Mouse (Mus musculus) erythroblast, embryonic 14.5 days (primary cell): Measurements from ENCODE around the gene Thumpd3. TPM values are rescaled to one million over a fixed set of nuclear protein-coding genes. Genes with fewer than 3 reads are reported as not detected.

Experiments used
- H3K27me3 ChIP-seq: 2 replicates; pipeline ENCODE4 v1.6.1; 2012; ENCODE audit warnings: inconsistent platforms; ENCODE audit not compliant: control insufficient read depth
- H3K36me3 ChIP-seq: 2 replicates; pipeline ENCODE4 v1.6.1; 2012; ENCODE audit warnings: mild to moderate bottlenecking, inconsistent platforms; ENCODE audit not compliant: control insufficient read depth
- H3K4me1 ChIP-seq: 2 replicates; pipeline ENCODE4 v1.6.1; 2012; ENCODE audit warnings: inconsistent platforms; ENCODE audit not compliant: control insufficient read depth
- H3K4me3 ChIP-seq: replicated peaks from 2 replicates; pipeline ENCODE3; 2012; ENCODE audit warnings: moderate library complexity, mild to moderate bottlenecking, inconsistent platforms
- H3K9me3 ChIP-seq: 2 replicates; pipeline ENCODE4 v1.6.1; 2012; ENCODE audit warnings: low read length, inconsistent platforms, mixed read lengths; ENCODE audit not compliant: control insufficient read depth
- GATA1 ChIP-seq: IDR thresholded peaks from 2 replicates; pipeline ENCODE4 v1.6.1; 2012; ENCODE audit warnings: low read length, inconsistent platforms, mixed read lengths
- TAL1 ChIP-seq: IDR thresholded peaks from 3 replicates; pipeline ENCODE4 v1.6.1; 2012; ENCODE audit warnings: low read length, inconsistent platforms, mixed read lengths
- polyA plus RNA-seq: library from polyadenylated mRNA; stranded (reverse); fragments of >175 nt; gene quantifications from 2 replicates; pipeline ENCODE4 v1.2.3, GENCODE M21; 2012

Gene Thumpd3
- polyA plus RNA-seq, 1 experiment, result 0.25 TPM

DNA sequence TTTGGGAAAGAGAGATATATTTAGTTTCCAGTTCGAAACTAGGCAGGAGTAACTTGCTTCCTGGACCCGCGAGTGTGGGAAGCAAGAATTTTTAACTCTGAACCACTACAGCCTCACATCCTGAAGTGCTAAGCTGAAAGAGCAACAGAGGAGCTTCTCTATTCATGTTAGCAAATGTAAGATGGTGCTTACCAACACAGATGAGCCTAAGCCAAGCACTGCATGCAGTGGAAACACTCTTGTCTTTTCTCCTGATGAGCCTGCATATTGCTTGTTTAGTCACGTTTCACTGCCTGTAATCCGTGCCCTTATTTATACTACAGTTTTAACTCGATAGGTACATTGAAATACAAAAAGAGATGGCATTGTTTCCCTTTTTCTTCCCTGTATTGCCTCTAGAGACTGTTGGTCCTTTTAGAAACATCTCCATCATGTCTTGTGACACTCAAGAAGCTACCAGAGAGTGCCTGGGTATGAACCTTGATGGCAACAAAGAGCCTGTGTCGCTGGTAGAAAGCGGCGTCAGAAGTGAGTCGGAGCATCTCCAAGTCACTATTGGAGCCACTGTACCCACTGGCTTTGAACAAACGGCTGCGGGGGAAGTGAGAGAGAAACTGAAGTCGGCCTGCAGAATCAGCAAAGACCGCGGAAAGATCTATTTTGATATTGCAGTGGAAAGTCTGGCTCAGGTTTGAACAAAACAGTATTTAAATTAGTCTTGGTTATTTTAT lies 1.2 kb downstream of the Thumpd3 start:
- peak overlapping the region; percentile 70 for H3K4me3 ChIP-seq
- H3K9me3 ChIP-seq, result no peaks in the 10 kb centered on the region
- peaks cover 59% of the 10 kb centered on the region for H3K4me1 ChIP-seq
- no peak for TF ChIP-seq GATA1
- TF ChIP-seq TAL1, result no peak
- no peaks in the 10 kb centered on the region for H3K27me3 ChIP-seq
- peaks cover 35% of the 10 kb centered on the region for H3K36me3 ChIP-seq

DNA sequence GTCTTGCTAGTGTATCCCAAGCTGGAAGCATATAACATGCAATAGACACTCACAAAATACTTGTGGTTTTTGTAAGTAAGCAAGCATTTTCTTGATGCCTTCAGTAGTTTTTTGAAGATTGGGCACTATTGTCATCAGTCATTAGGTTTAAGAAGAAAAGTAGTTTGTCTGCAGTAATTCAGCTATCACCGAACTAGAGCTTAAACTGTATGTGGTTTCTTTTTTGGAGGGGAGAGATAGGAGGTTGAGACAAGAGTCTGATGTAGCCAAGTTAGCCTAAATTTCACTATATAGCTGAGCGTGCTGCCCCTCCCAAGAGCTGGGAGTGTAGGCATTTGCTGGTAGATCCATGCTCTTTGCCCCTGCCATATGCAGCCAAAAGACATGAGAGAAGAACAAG lies 2.3 kb downstream of the Thumpd3 start:
- Histone ChIP-seq H3K4me3 (peak overlapping the region; percentile 70), H3K4me1 (peaks cover 50% of the 10 kb centered on the region), H3K27me3 (no peaks in the 10 kb centered on the region), H3K9me3 (no peaks in the 10 kb centered on the region), H3K36me3 (peaks cover 45% of the 10 kb centered on the region)
- TF ChIP-seq GATA1 (no peak), TAL1 (no peak)

DNA sequence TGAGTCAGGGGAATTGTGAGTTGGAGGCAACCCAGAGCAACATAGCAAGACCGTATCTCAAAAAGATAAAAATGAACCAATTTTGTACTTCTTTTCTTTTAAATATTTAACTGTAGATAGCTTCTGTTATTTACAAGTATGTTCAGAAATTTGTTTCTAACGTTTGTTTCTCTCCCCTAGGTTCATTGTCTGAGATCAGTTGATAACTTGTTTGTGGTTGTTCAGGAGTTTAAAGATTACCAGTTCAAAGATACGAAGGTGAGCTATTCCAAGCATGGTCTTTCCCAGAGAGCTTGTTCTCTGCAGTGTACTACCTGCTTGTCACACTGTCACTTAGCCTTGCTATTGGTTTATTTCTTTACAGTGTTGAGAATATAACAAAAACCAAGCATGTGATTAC lies 3.1 kb downstream of the Thumpd3 start:
- no peak overlapping the region for H3K4me3 ChIP-seq
- H3K9me3 ChIP-seq, result no peaks in the 10 kb centered on the region
- no peaks in the 10 kb centered on the region for H3K27me3 ChIP-seq
- H3K4me1 ChIP-seq, result peaks cover 48% of the 10 kb centered on the region
- TF ChIP-seq TAL1 (no peak), GATA1 (no peak)
- H3K36me3 ChIP-seq, result peaks cover 53% of the 10 kb centered on the region

DNA sequence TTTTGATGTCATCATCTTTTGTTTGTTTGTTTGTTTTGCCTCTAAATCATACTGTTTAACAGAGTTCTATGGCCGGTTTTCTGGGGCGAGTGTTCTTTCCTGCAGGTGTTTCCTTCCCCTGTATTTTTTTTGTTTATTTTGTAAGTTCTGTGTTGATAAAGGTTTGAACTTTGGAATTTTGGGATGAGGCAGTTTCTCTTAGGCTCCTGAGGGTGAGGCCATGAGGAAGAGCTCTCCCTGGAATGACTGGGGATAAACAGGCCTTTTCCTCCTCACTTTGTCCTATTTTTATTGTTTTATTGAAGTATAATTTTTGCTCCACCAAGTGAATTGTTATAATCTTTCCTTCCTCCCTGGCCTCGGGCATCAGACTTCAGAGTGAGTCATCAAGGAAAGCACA lies 6.9 kb downstream of the Thumpd3 start:
- Histone ChIP-seq H3K27me3 (no peaks in the 10 kb centered on the region), H3K36me3 (peaks cover 86% of the 10 kb centered on the region), H3K4me3 (no peak overlapping the region), H3K4me1 (peaks cover 21% of the 10 kb centered on the region), H3K9me3 (no peaks in the 10 kb centered on the region)
- TF ChIP-seq GATA1, result no peak
- TF ChIP-seq TAL1, result no peak

DNA sequence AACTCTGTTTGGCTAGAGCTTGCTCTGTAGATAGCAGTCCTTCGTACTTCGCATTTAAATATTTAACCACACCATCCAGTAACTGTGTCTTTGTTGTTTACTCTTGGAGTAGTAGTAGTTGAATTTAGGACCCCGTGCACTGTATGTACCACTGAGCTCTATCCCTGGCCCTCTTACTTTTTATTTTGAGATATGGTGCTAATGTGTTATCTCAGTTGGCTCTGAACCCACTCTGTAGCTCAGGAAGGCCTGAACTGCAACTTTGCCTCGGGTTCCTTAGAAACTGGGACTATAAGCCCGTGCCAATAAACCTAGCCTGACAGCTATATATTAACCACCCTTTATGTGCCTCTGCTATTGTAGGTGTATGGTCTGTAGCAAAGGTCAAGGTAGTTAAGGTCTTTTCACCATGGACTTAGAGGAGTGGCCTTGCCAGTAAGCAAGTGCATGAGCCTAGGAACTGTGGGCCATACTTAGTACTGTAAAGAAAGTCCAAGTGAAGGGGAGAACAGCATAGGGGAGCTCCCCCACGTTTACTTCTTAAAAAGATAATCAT lies 8.6 kb downstream of the Thumpd3 start:
- H3K36me3 ChIP-seq, result peaks cover 86% of the 10 kb centered on the region

DNA sequence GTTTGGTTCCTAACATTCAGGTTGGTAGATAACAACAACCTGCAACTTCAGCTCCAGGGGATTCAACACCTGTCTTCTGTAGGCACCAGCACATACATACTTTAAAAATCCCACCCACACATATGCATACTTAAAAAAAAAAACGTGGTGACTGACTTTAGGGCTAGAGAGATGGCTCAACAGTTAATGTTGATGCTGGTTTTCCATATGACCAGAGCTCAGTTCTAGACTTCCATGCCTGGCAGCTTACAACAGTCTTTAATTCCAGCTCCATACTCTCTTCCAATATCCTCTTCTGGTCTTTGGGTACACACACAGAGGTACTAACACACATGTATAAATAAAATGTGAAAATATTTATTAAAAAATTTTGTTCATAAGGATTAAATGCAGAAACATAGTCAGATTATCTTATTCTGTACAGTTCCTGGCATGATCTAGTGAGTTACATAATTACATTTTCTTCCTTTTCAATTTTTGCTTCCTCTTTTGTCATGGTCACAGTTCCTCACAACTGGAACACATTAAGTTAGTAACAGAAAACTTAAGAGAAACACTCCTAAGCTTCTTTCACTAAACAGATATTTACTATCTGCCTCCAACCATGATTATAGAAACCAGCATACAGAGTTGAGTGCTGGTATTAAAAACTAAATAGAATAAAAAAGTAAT lies 15.0 kb downstream of the Thumpd3 start:
- no peaks in the 10 kb centered on the region for H3K27me3 ChIP-seq
- H3K4me3 ChIP-seq, result no peak overlapping the region
- H3K4me1 ChIP-seq, result no peaks in the 10 kb centered on the region; the same call in 1 of the 2 replicates
- no peaks in the 10 kb centered on the region for H3K9me3 ChIP-seq
- peaks cover 93% of the 10 kb centered on the region for H3K36me3 ChIP-seq
- TF ChIP-seq TAL1 (no peak), GATA1 (no peak)

More for the DNA sequence above, 8.6 kb downstream of the Thumpd3 start:
- Histone ChIP-seq H3K27me3 (no peaks in the 10 kb centered on the region), H3K4me1 (peaks cover 6% of the 10 kb centered on the region), H3K9me3 (no peaks in the 10 kb centered on the region), H3K4me3 (no peak overlapping the region)
- TF ChIP-seq TAL1 (no peak), GATA1 (no peak)

DNA sequence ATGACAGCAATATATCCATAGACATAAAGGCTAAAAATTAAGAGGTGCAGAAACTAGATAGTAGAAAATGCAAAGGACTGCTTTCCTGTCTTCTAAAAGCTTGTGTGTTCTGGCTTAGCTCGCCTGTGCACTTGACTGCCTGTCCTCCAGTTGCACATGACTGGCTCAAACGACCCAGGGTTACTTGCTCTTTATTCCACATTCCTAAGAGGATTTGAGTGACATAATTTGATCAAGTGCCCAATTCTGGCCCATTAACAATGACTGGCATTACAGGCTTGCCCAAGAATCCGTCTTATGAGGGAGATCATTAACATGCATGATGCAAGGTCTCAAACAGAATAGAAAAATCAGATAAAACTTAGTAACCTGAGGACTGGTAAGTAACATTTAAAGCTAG lies 16.2 kb downstream of the Thumpd3 start:
- TF ChIP-seq GATA1 (no peak), TAL1 (no peak)
- Histone ChIP-seq H3K4me3 (no peak overlapping the region), H3K36me3 (peaks cover 97% of the 10 kb centered on the region), H3K4me1 (no peaks in the 10 kb centered on the region; the same call in 1 of the 2 replicates), H3K9me3 (no peaks in the 10 kb centered on the region), H3K27me3 (no peaks in the 10 kb centered on the region)

DNA sequence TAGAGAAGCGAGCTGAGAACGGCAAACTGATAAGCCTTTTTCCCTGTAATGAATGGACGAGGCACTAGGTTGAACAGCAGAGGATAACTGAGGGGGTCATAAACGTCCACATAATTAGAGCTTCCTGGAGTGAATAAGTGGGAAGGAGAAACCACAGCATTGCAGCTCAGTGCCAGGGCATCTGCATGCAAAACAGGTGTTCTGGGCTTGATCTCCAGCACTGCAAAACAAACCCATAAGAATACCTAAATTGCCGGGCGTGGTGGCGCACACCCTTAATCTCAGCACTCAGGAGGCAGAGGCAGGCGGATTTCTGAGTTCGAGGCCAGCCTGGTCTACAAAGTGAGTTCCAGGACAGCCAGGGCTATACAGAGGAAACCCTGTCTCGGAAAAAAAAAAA lies 17.3 kb downstream of the Thumpd3 start:
- Histone ChIP-seq H3K27me3 (no peaks in the 10 kb centered on the region), H3K9me3 (no peaks in the 10 kb centered on the region), H3K4me3 (no peak overlapping the region), H3K36me3 (peaks cover 98% of the 10 kb centered on the region), H3K4me1 (peaks cover 3% of the 10 kb centered on the region)
- TF ChIP-seq GATA1 (no peak), TAL1 (no peak)

DNA sequence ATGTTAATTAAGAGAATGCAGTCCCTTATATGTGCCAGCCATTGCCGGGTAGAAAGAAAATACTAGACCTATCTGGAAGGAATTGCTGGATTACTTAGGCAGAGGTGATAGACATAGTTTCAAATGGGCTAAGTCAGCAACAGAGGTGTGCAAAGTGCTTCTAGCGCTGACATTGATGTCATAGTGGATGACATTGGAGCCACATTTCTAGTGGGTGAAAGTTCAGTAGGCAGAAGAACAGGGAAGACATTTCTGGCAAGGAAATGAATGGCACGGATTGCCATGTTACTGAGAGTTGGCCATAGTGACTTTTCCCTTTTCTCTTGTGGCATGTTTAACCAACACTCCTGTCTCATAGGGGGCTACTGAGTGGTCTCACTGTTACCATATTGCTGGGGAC lies 19.2 kb downstream of the Thumpd3 start:
- TF ChIP-seq TAL1 (no peak), GATA1 (no peak)
- Histone ChIP-seq H3K36me3 (peaks cover 100% of the 10 kb centered on the region), H3K4me3 (no peak overlapping the region), H3K4me1 (peaks cover 13% of the 10 kb centered on the region), H3K27me3 (no peaks in the 10 kb centered on the region), H3K9me3 (no peaks in the 10 kb centered on the region)
